Mouse (Mus musculus) adrenal gland, postnatal 25 days (tissue): ENCODE data around the gene Nhlh1. TPM values are rescaled to one million over a fixed set of nuclear protein-coding genes. Genes with fewer than 3 reads are reported as not detected.

Experiments used
- DNase-seq: peaks from one replicate; pipeline ENCODE4 v3.0.0; 2021; ENCODE audit warnings: mixed read lengths
- total RNA-seq: library from RNA; stranded (reverse); gene quantifications from 2 replicates; pipeline ENCODE4 v1.2.3, GENCODE M21; 2021

Nhlh1 gene
- total RNA-seq, 1 experiment from 2014 or later: not detected

GRCm38 (mm10) chr1:172016660-172017516 lies 40.5 kb downstream of the Nhlh1 start:
- DNase-seq: no peak

- DNase-seq: no peak
Observed at GRCm38 (mm10) chr1:172016031-172016430, 41.3 kb downstream of the Nhlh1 start.

- DNase-seq: no peak
Observed at GRCm38 (mm10) chr1:172015312-172015939, 41.9 kb downstream of the Nhlh1 start.

GRCm38 (mm10) chr1:172014771-172015170 lies 42.6 kb downstream of the Nhlh1 start:
- no peak for DNase-seq

DNA sequence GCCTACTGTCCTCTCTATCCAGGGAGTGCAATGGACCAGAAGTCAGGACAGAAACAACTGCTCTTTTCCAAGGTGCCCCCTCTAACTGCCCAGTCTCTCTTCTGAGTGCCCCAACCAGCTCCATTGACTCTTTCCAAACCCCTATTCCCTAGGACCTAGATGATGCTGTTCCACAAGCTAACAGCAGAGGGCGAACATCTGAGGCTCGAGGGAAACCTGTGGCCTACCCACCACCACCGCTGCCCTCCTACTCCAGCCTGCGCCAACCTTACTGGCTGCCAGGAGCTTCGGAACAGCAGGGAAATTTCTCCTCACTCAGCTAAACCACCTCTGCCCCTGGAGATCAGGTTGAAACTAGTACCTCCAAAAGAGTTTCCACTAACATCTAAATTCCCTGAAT lies 45.3 kb downstream of the Nhlh1 start:
- peak; percentile 63 for DNase-seq

- DNase-seq: no peak
Observed at GRCm38 (mm10) chr1:172010042-172010824, 47.1 kb downstream of the Nhlh1 start.

DNA sequence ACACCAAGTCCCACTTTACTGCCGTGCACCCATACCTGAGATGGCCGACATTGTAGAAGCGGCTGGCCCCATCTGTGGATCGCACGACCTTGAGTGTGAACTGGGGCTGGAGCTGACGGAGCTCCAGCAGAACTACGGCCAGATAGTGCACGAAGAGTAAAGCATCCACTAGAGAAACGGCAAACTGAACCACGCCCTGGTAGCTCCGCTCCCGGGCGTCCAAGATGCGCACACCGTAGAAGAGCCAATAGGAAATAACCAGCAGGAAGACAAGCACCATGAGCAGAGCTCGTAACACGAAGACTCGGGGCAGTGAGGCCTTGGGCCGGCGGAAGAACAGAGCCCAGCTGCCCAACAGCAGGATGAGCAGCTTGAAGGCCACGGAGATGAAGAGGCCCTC lies 48.0 kb downstream of the Nhlh1 start:
- DNase-seq: no peak

DNA sequence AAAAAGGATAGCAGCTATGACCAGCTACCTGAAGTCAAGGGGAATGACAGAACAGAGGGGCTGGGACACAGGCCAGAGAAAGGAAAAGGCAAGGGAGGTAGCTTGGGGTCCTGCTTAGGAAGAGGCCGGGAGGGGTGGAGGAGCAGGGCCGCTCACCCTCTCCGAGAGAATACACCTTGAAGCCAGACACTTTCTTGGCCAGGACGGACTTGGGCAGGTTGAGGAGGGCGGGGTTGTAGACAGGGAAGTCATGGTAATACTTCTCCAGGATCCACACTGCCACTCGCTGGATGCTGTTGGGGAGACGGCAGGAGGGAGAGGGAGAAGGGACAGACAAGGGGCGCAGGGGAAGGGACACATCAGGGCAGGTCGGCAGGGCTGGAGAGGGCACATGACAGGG lies 49.0 kb downstream of the Nhlh1 start:
- DNase-seq: no peak

- no peak for DNase-seq
Observed at GRCm38 (mm10) chr1:172007761-172008160, 49.6 kb downstream of the Nhlh1 start.

Other genes with a start within 250 kb of the Nhlh1 start
- 2.3 and 2.6 TPM in 2 replicates for gene Cd84, start 217.9 kb downstream of the Nhlh1 start, total RNA-seq
- 0.18 TPM in 1 of 2 replicates, not detected in the other for gene Gm10521, start 161.9 kb downstream of the Nhlh1 start, total RNA-seq
- 0.15 TPM in 1 of 2 replicates, not detected in the other for gene Slamf6, start 140.1 kb downstream of the Nhlh1 start, total RNA-seq
- gene Vangl2, start 29.1 kb downstream of the Nhlh1 start, total RNA-seq: 2.8 and 7.4 TPM in 2 replicates
- gene Copa, start 25.0 kb upstream of the Nhlh1 start, total RNA-seq: 184 and 190 TPM in 2 replicates
- gene Ncstn, start 25.2 kb upstream of the Nhlh1 start, total RNA-seq: 101 and 117 TPM in 2 replicates
- gene Pex19, start 69.2 kb upstream of the Nhlh1 start, total RNA-seq: 106 and 158 TPM in 2 replicates
- gene Dcaf8, start 90.5 kb upstream of the Nhlh1 start, total RNA-seq: 130 and 169 TPM in 2 replicates
- gene Pea15a, start 149.2 kb upstream of the Nhlh1 start, total RNA-seq: 48.3 and 52.1 TPM in 2 replicates
- gene Casq1, start 162.3 kb upstream of the Nhlh1 start, total RNA-seq: 1.00 TPM in 1 of 2 replicates, not detected in the other
- gene Atp1a4, start 200.8 kb upstream of the Nhlh1 start, total RNA-seq: 0.88 and 2.3 TPM in 2 replicates
- gene Igsf8, start 204.1 kb upstream of the Nhlh1 start, total RNA-seq: 33.7 and 48.7 TPM in 2 replicates
- gene Atp1a2, start 240.5 kb upstream of the Nhlh1 start, total RNA-seq: 110 and 122 TPM in 2 replicates